Mouse (Mus musculus) spleen, postnatal 4 days (tissue): ENCODE data around the gene Pik3ip1.

Experiments
- DNase-seq, 2 experiments: peaks; one replicate each; pipeline ENCODE4 v3.0.0; 2022; ENCODE audit warnings: low spot score in 2 of 2

Gene Pik3ip1

DNA sequence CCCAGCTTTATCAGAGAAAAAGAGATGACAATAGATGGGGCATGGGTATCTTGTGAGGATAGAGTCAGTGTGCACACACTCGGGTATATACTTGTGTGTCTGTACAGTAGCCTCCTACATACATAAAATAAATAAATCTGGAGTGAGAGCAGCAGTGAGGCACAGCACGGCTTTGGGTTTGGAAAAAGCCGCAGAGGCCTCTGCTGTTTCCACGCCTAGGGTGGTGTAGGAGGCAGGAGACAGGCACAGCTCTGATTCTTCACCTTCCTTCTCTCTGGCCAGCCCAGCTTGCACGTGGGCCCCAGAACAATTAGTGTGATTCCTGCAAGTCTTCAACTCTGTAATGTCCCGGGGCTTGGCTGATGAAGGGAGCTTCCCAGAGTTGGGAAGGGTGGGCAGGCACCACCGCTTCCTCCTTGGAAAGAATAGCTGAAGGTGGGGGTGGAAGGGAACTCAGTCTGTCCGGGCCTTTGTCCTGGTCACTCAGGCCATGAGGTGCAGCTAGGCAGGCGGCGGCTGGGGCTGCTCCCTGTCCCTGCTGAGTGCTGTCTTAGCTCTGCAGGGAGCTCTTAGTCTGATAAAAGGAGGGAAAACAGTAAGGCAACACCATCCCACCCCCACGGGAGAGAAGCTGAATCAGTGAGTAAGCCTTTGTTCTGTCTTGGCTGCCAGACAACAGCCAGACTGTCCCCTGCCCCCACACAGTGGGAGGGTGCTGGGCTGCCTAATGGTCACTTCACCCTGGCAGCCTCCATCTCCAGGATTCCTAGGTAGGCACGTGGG lies 7.2 kb downstream of the Pik3ip1 start:
- DNase-seq: no peak

DNA sequence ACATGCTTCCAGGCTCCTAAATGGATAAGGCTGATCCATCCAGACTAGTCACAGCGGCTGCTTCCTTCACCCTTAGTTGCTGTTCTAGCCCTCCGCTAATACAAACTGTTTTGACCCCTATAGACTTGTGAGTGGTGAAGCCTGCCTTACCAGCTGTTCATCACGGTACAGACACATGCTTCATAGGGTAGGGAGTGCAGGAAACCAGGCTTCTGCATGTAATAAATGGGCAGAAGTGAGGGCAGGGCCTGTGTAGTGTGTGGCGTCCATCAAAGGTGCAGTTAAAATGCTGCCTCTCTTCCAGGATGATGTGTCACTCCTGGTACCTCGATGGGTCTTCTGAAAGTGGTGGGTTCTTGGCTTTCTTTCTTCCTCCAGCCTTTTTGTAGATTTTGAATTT lies 7.8 kb downstream of the Pik3ip1 start:
- no peak for DNase-seq

DNA sequence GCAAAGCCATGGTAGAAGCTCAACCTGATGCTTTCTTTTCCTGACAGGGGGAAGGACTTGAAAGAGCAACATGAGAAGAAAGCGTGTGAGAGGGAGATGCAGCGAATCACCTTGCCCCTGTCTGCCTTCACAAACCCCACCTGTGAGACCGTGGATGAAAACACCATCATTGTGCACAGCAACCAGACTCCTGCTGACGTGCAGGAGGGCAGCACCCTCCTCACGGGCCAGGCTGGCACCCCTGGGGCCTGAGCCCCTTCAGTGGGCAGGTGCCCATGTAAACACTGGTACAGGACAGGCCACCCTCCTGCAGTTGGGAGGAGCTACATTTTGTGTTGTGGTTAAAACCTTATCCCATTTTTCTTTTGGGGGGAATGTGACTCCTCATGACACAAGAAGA lies 11.3 kb downstream of the Pik3ip1 start:
- DNase-seq: no peak

DNA sequence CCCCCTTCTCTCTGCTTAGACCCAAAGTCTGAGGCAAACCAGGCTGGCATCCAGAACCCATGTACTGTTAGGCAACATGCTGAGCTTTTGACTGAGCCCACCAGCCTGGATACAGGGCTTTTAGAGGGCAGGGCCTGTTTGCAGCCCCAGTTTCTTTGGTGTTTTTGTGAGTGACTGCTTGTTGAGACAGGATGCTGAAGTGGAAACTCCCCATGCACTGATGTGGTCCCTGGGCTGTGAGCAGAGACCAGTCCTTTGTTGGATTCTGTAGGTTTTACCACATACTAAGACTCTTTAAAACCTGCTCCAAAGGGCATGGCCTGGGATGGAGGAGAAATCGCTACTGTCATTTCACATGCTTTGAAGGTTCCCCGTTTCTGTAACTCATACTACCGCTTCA lies 14.7 kb downstream of the Pik3ip1 start:
- DNase-seq: no peak

DNA sequence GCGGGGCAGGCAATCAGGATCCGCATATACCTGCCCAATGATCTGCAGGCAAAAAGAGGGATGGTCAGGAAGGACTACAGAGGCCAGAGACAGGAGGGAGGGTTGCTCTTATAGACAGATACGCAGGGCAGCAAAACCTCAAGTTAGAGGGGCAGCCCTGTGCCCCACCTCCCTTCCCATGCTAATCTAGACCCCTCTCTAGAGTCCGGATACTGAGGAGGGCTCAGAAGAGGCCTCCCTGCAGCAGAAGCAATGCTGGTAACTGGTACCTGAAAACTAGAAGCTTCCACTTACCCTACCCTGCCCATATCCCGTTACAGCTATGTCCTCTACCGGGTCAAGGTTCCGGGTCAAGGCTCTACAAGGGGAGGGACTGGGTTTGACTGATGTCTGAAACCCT lies 16.1 kb downstream of the Pik3ip1 start:
- DNase-seq: no peak

DNA sequence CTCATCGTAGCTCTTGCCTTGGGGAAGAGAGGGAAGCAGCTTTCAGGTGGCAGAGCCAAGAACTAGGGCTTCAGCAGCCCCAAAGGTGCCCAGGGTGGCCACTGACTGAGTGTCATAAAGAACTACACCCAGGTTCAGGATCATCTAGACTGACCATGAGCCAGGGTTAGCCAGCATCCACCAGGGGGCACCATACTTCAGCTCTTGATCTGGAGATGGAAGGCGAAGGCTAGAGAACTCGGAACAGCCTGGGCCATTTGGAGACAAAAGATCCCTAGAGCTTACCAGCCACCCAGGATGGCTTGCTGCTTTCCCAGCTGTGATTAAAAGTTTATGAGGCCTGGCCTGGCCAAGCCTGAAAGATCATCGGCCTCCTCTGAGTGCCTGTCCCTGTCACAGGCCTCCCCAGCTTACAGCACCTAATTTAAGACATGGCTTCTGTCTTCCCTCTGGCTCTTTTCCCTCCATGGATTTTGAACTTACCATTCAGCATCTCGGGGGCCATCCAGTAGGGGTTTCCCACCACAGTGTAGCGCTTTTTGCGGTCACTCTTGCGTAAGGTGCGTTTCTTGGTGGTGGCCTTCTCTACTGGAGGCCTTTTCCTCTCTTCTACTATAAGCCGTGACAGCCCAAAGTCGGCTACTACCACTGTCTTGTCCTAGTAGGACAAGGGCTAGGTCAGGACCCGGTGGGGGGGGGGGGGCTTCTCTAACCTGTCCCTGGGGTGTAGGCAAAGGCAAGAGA lies 17.1 kb downstream of the Pik3ip1 start:
- DNase-seq: peak; percentile 82 to 94

DNA sequence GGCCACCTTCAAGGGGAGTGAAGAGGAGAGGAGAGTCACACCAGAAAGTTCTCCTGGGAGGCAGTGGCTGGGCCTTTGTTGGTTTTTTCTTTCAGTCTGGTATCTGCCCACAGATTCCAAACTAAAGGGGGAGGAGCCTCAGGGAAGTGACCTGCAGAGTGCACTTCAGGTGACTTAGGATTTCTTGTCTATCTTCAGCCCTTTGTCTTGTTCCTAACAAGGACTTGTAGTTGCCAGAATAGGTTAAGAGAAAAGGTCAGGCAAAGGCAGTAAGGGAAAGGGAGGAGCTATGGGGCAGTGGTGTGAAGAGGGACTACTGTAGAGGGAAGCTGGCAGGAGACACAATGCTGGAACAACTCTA lies 17.6 kb downstream of the Pik3ip1 start:
- DNase-seq: no peak

DNA sequence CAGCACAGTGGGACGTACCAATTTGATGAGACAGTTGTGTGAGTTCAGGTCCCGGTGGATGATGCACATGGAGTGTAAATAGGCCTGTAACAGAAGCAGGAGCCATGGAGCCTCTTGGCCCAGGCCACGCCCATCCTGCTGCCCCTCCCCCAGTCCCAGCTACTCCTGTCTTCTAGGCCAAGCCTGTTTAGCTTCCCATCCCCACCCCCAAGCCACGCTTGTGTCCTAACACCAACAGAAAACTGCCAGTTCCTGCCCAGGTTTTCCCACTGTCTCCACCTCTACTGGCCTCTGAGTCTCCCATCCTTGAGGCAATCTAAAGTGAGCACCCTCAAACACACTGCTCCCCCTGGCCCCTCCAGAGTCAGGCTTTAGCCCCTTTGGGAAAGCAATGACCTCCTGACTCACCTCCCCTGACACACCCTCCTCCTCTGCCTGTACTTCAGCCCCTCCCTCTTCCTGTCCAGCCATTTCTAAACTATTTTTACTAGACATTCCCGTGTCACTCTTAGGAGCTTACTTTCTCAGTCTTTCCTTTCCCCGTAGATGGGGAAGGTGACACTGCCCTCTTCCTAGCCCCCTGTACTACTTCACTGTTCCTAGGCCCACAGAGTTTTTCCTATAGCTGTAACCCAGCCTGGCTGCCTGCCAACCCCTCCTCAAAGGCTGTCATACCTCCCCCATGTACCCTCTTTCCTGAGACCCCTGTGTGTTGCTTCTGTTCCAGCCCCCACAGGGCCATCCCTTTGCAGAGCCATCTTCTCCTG lies 18.6 kb downstream of the Pik3ip1 start:
- no peak for DNase-seq

DNA sequence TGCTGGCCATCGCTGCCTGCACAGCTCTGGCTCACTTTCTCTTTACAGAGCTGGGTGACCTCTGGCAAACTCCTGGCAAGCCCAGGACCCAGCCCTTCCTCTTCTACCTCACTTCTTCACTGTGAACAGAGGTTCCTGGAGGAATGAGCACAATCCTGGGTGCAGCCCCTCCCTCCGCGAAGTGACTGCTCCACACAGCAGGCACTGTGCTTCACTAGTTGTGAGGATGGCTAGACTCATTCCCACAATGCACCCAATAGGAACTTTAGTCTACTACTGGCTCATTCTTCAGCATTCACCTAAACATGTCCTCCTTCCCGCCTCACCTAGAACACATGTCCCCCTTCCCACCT lies 19.1 kb downstream of the Pik3ip1 start:
- DNase-seq: no peak

DNA sequence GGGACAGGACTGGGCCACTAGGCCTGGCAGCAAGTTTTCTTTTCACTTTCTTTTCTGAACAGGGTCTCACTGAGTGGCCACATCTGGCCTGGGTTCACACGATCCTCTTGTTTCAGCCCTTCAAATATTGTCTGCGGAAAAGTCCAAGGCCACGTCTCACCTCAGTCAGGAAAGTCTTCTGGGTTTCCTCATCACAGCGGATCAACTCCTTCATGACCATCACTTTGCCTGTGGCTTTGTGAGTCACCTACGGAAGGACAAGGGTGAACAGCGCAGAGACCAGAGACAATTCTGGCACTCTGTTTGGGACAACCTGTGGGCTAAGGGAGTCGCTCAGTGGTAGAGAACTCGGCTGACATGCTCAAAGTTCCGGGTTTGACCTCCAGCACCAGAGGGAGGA lies 21.9 kb downstream of the Pik3ip1 start:
- DNase-seq: no peak

DNA sequence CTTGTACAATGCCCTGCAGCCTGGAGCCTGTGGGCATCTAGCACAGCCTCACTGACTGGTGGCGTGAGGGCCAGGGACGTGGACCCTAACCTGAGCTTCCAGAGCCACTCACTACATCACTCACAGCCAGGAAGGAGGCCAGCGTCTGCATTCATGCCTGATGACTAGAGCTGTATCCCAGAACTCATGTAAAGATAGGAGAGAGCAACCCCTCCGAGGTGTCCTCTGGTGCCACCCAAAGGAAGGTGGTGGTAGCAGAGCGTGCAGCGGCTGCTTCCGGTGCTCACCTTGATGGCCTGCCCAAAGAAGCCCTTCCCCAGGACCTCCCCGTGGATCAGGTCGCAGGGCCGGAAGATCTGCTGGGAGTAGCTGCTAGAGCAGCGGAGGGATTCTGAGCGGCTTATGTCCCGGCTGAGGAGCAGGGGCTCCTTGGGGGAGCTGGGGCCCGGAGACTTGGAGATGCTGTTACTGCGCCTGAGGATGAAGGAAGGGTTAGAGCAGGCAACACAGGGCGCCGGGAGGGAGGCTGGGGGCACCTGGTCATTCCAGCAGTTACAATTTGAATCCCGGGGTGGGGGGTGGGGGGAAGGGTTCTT lies 22.9 kb downstream of the Pik3ip1 start:
- DNase-seq: no peak

DNA sequence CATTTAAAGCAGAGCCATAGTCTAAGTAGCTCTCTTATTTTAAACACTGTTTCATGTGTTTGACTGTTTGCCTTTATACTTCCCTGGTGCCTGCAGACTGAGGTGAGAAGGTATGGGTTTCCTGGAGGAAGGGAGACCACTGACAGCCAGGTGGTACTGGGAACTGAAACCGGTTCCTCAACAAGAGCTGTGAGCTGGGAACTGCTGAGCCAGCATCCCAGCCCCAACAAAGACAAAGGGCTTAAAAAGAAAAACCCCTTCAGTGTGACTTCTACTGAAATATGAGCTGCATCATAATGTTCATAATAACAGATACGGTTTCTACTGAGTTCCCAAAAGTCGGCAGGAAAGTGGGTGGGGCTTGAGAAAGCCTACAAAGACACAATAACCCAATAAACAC lies 32.7 kb downstream of the Pik3ip1 start:
- DNase-seq: no peak

DNA sequence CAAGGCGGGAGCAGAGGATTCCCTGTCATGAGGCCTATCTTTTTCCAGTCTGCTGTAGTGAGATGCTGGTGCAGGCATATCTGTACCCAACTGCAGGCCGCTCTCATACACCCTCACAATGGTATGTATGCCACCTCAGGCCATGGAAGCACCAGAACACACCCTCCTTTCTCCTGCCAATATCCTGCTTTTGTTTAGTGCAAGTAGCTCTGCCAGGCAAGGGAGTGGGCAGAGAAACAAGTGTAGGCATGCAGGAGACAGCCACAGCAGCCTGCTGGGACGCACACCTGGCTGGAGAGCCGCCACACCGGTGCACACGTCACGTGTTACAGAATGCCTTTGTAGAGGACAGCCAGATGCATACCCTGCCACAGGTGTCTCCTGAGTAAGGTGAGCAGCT lies 36.2 kb downstream of the Pik3ip1 start:
- DNase-seq: no peak

DNA sequence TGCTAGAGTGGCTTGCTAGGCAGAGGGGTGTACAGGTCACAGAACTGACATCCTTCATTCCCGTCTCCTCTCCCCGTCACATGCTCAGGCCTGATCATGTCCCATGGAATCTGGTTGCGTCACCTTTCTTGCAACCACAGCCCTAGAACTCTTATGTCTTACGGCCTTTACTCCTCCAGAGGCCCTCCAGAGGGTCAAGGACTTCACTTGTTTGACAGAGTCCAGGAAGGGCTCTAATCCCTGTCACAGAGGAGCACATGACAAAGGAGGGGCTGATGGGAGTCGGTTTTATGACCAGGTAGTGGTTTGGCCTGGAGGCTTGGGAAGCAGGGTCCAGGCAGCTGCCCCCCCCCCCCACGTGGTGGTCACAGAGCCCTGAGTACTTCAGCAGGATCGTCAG lies 38.8 kb downstream of the Pik3ip1 start:
- no peak for DNase-seq

DNA sequence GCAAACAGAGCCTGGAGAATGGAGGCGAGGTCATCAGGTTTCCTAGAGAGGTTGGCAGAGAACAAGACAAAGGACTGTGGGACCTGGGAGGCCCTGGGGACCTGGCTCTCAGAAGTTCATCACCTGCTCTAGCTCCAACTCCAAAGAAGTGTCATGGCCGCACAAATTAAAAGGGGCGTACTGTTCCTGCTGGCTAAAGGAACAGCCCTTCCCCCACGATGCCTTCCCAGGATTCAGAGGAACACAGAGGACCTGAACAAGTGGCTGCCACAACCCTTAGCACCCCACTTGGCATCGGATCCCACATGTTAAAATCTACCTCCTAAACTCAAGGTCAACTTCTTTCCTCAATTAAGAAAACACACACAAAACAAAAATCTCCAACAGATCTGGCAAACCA lies 39.2 kb downstream of the Pik3ip1 start:
- DNase-seq: no peak

DNA sequence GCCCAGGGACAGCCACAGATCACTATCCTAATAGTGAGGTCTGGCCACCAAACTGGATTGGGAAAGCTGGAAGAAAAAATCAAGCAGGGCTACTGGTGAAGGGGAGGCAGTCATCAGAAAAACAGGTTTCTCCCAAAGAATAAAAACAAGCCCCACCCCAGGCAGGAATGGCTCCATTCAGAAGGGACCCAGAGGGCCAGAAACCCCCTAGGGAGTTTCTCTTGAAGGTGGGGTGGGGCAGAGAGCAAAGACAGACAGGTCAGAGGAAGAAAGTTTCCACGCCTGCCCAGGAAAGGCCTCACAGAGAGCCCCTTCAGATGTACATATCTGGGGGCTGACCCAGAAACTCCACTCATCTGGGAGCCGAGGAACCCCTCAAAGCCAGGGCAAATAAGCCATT lies 40.0 kb downstream of the Pik3ip1 start:
- no peak for DNase-seq

DNA sequence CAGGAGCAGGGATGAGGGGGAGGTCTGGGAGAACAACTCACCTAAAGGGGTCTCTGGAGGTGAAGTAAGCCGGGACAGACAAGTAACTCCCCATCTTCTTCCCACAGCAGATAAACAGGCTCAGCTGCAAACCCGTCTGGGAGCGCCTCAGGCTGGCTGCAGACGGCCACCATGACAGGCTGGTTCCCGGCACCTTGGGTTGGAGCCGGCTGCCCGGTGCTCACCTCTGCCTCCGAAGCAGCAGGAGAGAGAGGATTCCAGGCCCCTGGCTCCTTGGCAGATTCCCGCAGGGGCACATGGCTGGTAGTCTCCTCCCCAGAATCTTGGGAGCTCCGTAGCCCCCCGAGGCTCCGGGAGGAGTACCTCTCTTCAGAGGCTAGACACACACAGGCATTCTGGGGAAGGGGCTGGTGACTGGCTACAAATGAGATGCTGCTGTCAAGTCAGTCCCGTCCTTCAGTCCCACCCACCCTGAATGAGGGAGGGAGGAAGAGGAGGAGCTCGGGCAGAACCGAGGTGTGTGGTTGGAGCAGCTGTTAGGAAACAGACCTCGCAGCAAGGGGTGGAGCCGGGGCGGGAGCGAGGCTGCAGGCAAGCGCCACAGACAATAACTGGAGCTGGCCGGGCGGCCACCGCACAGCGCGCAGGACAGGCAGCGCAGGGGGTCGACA lies 40.9 kb downstream of the Pik3ip1 start:
- peak; percentile 56 to 80 for DNase-seq

DNA sequence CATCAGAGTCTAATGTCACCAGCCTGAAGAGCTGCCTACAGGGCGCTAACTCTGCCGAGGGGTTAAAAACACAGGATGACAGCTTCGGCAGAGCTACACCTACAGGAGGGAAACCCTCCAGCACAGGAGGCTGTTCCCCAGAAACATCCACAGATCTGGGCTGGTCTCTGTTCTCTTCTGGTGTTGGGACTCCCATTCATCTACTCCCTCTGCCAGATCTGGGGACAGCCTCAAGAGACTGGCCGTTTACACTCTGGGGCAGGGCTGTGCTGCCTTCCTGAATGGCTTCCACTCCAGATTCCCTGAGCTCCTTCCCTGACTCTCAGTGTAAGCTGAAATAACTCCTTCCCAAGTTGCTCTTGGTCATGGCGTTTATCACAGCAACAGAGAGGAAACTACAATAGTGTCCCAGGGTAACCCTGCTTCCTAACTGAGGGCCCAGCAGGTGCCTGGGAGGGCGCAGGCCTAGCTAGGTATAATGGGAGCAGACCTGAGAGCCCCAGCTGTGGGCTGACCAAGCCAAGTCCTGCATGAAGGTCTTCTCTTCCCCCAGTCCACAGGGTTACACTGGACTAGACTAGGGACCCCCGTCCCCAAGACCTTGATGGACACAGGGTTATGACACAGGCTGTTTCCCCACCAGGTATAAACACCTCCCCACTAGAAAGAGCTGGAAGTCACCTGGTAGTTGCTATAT lies 41.5 kb downstream of the Pik3ip1 start:
- no peak for DNase-seq

DNA sequence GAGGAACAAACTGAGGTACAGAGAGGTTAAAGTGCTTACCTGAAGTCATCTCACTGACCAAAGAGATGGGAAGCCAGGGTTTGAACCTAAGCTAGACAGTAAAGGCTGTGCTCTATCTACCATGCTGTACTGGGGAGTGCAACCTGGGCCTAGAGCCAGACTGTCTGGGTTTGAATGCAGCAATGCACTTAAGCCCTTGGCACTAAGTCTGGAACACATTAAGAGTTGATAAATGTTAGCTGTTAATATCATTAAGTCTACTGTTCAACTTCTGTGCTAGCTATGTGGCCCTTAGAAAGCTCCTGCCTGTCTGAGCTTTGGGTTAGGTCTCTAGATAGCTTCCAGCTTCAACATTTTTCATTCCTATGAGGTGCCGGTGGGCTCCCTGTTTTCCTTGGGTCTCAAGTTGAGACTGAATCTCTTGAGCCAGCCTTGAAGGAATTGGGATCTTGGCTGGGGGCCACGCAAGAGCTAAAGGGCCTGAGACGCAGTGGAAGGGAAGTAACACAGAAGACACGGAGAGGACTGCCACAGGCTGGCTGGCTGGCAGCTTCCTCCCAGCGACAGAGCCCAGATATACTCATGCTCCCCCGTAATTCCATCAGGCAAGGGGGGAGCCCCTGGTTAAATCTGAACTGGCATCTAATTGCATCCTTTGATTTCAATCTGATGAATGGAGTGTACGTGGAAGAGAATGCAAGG lies 43.5 kb downstream of the Pik3ip1 start:
- no peak for DNase-seq

DNA sequence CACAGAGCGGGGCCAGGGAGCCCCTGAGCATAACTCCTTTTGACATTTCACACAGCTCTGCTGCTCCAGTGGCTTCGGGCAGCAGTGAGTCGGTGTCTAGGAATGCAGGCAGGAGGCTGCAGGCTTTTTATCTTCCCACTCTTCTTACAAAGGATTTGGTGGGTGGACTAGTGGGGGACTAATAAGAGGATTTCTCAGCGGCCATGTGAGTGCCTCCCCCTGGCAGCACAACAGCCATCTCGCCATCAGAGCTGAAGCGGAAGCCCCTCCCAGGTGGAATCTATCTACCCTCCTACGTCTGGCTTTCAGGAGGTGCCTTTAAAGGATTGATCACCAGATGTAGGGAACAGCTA lies 44.1 kb downstream of the Pik3ip1 start:
- DNase-seq: no peak

DNA sequence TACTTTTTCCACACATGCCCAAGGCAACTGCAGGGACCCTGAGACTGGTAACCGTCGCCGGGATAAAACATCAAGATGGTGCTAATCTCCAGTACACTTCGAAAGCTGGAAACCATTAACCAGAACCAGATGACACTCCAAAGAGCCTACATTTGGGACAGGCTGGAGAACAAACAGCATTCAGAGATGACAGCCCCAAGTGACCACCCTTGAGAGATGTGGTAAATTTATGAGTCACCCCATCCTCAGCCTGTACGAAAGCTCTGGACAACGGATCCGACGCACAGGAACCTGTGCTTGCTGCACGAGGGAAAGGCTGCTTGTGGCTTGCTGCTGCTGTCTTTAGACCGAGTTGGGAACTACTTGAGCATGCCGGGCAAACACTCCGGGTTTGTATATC lies 44.5 kb downstream of the Pik3ip1 start:
- DNase-seq: no peak
